In the genomic region with DNA sequence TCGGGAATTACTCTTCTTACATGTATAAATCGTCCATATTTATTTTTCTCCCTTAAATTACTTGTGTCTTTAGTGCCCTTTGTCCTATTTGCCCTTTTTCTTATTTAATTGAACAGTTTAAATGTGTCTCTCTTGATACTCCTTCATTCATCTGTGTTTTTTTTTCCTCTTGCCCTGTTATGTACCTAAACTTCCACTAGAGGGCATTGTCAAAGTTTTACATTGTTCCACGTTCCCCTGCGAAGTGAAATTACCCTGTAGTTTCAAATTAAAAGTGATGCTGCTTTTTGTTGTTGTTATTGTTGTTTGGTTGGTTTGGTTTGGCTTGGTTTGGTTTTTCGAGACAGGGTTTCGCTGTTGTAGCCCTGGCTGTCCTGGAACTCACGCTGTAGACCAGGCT, we compare ENCODE assay signal across 14 mouse cellular contexts. TPM values are rescaled to one million over a fixed set of nuclear protein-coding genes. Genes with fewer than 3 reads are reported as not detected.
DNase-seq lines count a peak whose midpoint lies in the region; ATAC-seq lines count a peak whose summit lies in the region.
"Had no signal": no experiment of that assay in that cellular context is flagged by ENCODE, and none has a peak within 500 bp of the region (broad histone marks: within the 10 kb centered on the region; RNA-seq: fewer than 3 reads in every experiment).

No protein-coding gene starts in this region.

- no peak overlapping the region for H3K4me3 ChIP-seq in hindbrain, embryonic 11.5 days (ENCODE audit: low read depth, low read length)
- H3K4me3 ChIP-seq in hindbrain, embryonic 13.5 days = no peak overlapping the region
- H3K4me3 ChIP-seq: embryonic facial prominence, embryonic 15.5 days; heart, embryonic 12.5 days had no signal

- H3K9me3 ChIP-seq in hindbrain, embryonic 11.5 days (ENCODE audit: control insufficient read depth, low read length) = no peaks in the 10 kb centered on the region
- no peaks in the 10 kb centered on the region for H3K9me3 ChIP-seq in hindbrain, embryonic 13.5 days
- H3K9me3 ChIP-seq: embryonic facial prominence, embryonic 15.5 days; heart, embryonic 12.5 days had no signal

- H3K4me1 ChIP-seq in hindbrain, embryonic 11.5 days (replicated peaks; ENCODE audit: control insufficient read depth, insufficient read depth, low read length) = no peaks in the 10 kb centered on the region
- peaks cover 14% of the 10 kb centered on the region for H3K4me1 ChIP-seq in hindbrain, embryonic 13.5 days (replicated peaks)

- 79% methylated on average over 7 of the region's 7 CpGs for WGBS in hindbrain, embryonic 11.5 days
- WGBS in hindbrain, embryonic 13.5 days = 76% methylated on average over 7 of the region's 7 CpGs

- H3K4me2 ChIP-seq in hindbrain, embryonic 11.5 days (replicated peaks; ENCODE audit: low read depth, low read length) = no peak overlapping the region
- no peak overlapping the region for H3K4me2 ChIP-seq in hindbrain, embryonic 13.5 days
- H3K4me2 ChIP-seq: embryonic facial prominence, embryonic 15.5 days; heart, embryonic 12.5 days had no signal

- DNase-seq in hindbrain, embryonic 11.5 days (ENCODE audit: low spot score) = peak; percentile 18
- DNase-seq in thymus, postnatal 0 days (ENCODE audit: low spot score) = peak; percentile 54
- no peak for DNase-seq in thymus, postnatal 10 days (ENCODE audit: low spot score in 2 of 2)
- DNase-seq in c-Kit-positive CD71-positive TER-119-negative erythroid progenitor cells, embryonic 14.5 days (ENCODE audit: low read depth) = peak; percentile 25
- no peak for DNase-seq in testis, postnatal 10 days (ENCODE audit: low spot score)
- DNase-seq: cerebellum, adult 9-10 months; kidney, postnatal 25 days; lung, adult 2 months had no signal

- H3K36me3 ChIP-seq in hindbrain, embryonic 11.5 days (ENCODE audit: control insufficient read depth, insufficient read depth, low read length) = 0 out of 2 replicates have a peak, but pooled peaks cover 2% of the 10 kb centered on the region
- H3K36me3 ChIP-seq in hindbrain, embryonic 13.5 days = peaks cover 12% of the 10 kb centered on the region

- ATAC-seq in hindbrain, embryonic 11.5 days (ENCODE audit: low FRiP score) = no peak
- ATAC-seq in hindbrain, embryonic 13.5 days (ENCODE audit: low FRiP score) = no peak
- no peak for ATAC-seq in cerebellum, adult (ENCODE audit: insufficient number of reproducible peaks, low FRiP score, low TSS enrichment)
- ATAC-seq: hindbrain, embryonic 16.5 days; midbrain, embryonic 16.5 days had no signal

- no peak overlapping the region for H3K27ac ChIP-seq in hindbrain, embryonic 11.5 days (ENCODE audit: low read depth, low read length)
- H3K27ac ChIP-seq in hindbrain, embryonic 13.5 days = no peak overlapping the region
- H3K27ac ChIP-seq: embryonic facial prominence, embryonic 15.5 days had no signal

- no peaks in the 10 kb centered on the region for H3K27me3 ChIP-seq in hindbrain, embryonic 11.5 days (ENCODE audit: control insufficient read depth, insufficient read depth, low read length)
- H3K27me3 ChIP-seq in hindbrain, embryonic 13.5 days = no peaks in the 10 kb centered on the region
- H3K27me3 ChIP-seq: embryonic facial prominence, embryonic 15.5 days; heart, embryonic 12.5 days had no signal

- H3K9ac ChIP-seq in hindbrain, embryonic 11.5 days (ENCODE audit: low read depth, low read length) = no peak overlapping the region
- H3K9ac ChIP-seq in hindbrain, embryonic 13.5 days = no peak overlapping the region
- H3K9ac ChIP-seq: embryonic facial prominence, embryonic 15.5 days; heart, embryonic 12.5 days had no signal

RNA-seq across cellular contexts. Expression of gene Ppa2, which starts 26.5 kb away (rescaled TPM):
- polyA plus RNA-seq in hindbrain, embryonic 11.5 days (2014; fragmentation: Nextera tagmentation; extraction: Ambion mirVana) = 84.9 and 86.4 TPM in 2 replicates
- 75.1 and 78.6 TPM in 2 replicates for polyA plus RNA-seq in hindbrain, embryonic 13.5 days (2015; fragmentation: Nextera tagmentation; extraction: Ambion mirVana)
- 79.3 and 87.2 TPM in 2 replicates for polyA plus RNA-seq in thymus, postnatal 0 days (2015; fragmentation: Nextera tagmentation; extraction: Ambion mirVana)

Comparison
In these comparisons a context has a peak if more than half of its experiments do, and no peak if none do; other contexts are left out.
1. DNase-seq: peak in hindbrain, embryonic 11.5 days (single experiment), thymus, postnatal 0 days (single experiment) and c-Kit-positive CD71-positive TER-119-negative erythroid progenitor cells, embryonic 14.5 days (single experiment); none in thymus, postnatal 10 days (0 of 2) and testis, postnatal 10 days (single experiment).